Mouse (Mus musculus) embryonic fibroblast, embryonic 13.5 days (primary cell): ENCODE measurements at regions not wholly inside any gene's neighbourhood (a gene's known extent, or its start where the extent isn't known, plus 50 kb on each side); places are given as distances from the start of the nearest gene placed in this dataset.

Experiments used
- CTCF ChIP-seq: IDR thresholded peaks from 2 replicates; pipeline ENCODE4 v1.5.1; 2011; ENCODE audit warnings: mild to moderate bottlenecking, control low read depth, low read length, moderate library complexity, borderline replicate concordance; ENCODE audit not compliant: insufficient read depth
- POLR2A ChIP-seq: IDR thresholded peaks from 2 replicates; pipeline ENCODE4 v1.6.1; 2011; ENCODE audit warnings: low read depth, mild to moderate bottlenecking, control low read depth, low read length, moderate library complexity

DNA sequence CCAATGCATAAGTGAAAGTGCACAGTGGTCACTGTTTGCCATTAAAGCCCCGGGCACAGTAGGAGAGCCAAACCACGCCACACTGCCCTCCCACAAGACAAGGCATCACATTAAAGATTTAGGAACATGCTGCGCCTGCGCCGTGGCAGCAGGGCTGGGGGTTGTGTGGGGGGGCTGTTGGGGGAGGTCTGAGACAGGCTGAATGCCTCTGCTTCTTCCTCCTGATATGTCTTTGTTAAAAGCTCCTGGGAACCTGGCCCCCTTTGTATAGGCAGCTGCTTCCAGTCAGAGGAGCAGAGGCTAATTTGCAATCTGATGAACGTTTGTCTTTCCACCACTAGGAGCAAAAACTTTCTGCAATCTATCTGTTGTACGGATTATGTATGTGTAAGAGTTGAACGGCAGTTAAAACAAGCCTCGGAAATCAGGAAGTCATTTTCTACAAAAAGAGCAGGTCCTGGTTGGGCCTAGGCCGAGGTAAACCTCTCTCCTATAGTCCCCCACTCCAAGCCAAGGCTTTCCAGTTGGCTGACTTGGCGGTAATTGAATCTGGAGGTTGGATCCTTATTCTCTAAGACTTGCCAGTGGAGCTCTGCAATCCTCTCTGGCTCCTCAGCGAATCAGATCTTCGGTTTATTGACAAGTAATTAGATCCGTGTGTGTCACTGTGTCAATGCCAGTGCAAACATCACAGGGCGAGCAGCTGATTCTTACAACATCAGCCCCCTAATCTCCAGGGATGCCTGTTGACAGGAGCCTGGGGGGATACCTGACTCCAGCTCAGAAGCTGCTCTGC is 173.3 kb upstream of the A230072I06Rik start:
- TF ChIP-seq POLR2A (no peak), CTCF (no peak)
